Mouse (Mus musculus) MEL (cell line): ENCODE data around the gene Naaa. TPM values are rescaled to one million over a fixed set of nuclear protein-coding genes. Genes with fewer than 3 reads are reported as not detected.
A peak's percentile ranks its signal among the peaks of the same experiment; 100 is the strongest.

Experiments
- DNase-seq: peaks from one replicate; pipeline ENCODE4 v3.0.0; 2011; ENCODE audit warnings: low read depth, low spot score
- H3K27ac ChIP-seq: 2 replicates; pipeline ENCODE4 v1.5.1; 2012; ENCODE audit warnings: low read depth, mild to moderate bottlenecking, control low read depth, low read length, moderate library complexity; ENCODE audit not compliant: control insufficient read depth
- H3K27me3 ChIP-seq, 2 experiments: fragments of 150-350 bp in 1 of 2; sonication (generic) in 1 of 2; 2 replicates each; pipeline ENCODE4 v1.6.1; 2012; ENCODE audit warnings: low read length in 2 of 2, mild to moderate bottlenecking in 2 of 2, improper control_type of control experiment in 1 of 2, moderate library complexity in 1 of 2; ENCODE audit not compliant: insufficient read depth in 2 of 2, control insufficient read depth in 1 of 2
- H3K36me3 ChIP-seq, 2 experiments: 2 replicates each; pipeline ENCODE4 v1.6.1; 2012 to 2014; ENCODE audit warnings: low read length in 2 of 2, improper control_type of control experiment in 1 of 2, inconsistent platforms in 1 of 2, mild to moderate bottlenecking in 1 of 2; ENCODE audit not compliant: insufficient read depth in 2 of 2, control insufficient read depth in 1 of 2
- H3K4me1 ChIP-seq, 2 experiments: fragments of 150-350 bp in 1 of 2; sonication (generic) in 1 of 2; 2 replicates each; pipeline ENCODE4 v1.6.1; 2012; ENCODE audit warnings: low read length in 2 of 2, improper control_type of control experiment in 1 of 2, mild to moderate bottlenecking in 1 of 2; ENCODE audit not compliant: insufficient read depth in 2 of 2, control insufficient read depth in 1 of 2
- H3K4me3 ChIP-seq, 2 experiments: fragments of 150-350 bp in 1 of 2; sonication (generic) in 1 of 2; 2 replicates each; pipeline ENCODE4 v1.5.1; 2012; ENCODE audit warnings: low read depth in 2 of 2, low read length in 2 of 2, mild to moderate bottlenecking in 2 of 2, moderate library complexity in 2 of 2, control low read depth in 1 of 2, improper control_type of control experiment in 1 of 2; ENCODE audit not compliant: control insufficient read depth in 1 of 2, insufficient read depth in 1 of 2
- H3K79me2 ChIP-seq: 2 replicates; pipeline ENCODE4 v1.6.1; 2012; ENCODE audit warnings: mild to moderate bottlenecking, low read length, moderate library complexity; ENCODE audit not compliant: control insufficient read depth, poor library complexity, insufficient read depth
- H3K9ac ChIP-seq: 2 replicates; pipeline ENCODE4 v1.6.1; 2012; ENCODE audit warnings: low read depth, mild to moderate bottlenecking, control low read depth, low read length, moderate library complexity; ENCODE audit not compliant: control insufficient read depth, poor library complexity, severe bottlenecking
- H3K9me3 ChIP-seq: fragments of 150-350 bp; sonication (generic); replicated peaks from 2 replicates; pipeline ENCODE4 v1.6.1; 2012; ENCODE audit warnings: mild to moderate bottlenecking, low read length, improper control_type of control experiment, moderate library complexity; ENCODE audit not compliant: insufficient read depth
- EP300 ChIP-seq, 2 experiments: IDR thresholded peaks; 2 replicates each; pipeline ENCODE4 v1.6.1; 2011; ENCODE audit warnings: improper control_type of control experiment in 2 of 2, low read length in 2 of 2, low read depth in 1 of 2, mild to moderate bottlenecking in 1 of 2
- ETS1 ChIP-seq: IDR thresholded peaks from 2 replicates; pipeline ENCODE4 v1.6.1; 2012; ENCODE audit warnings: low read depth, mild to moderate bottlenecking, inconsistent platforms, low read length, improper control_type of control experiment, moderate library complexity
- GABPA ChIP-seq: IDR thresholded peaks from 2 replicates; pipeline ENCODE4 v1.6.1; 2012; ENCODE audit warnings: low read depth, mild to moderate bottlenecking, inconsistent platforms, low read length, improper control_type of control experiment, moderate library complexity
- GATA1 ChIP-seq: IDR thresholded peaks from 2 replicates; pipeline ENCODE4 v1.6.1; 2011; ENCODE audit warnings: low read depth, low read length, improper control_type of control experiment
- JUND ChIP-seq: IDR thresholded peaks from 2 replicates; pipeline ENCODE4 v1.6.1; 2011; ENCODE audit warnings: low read depth, mild to moderate bottlenecking, improper control_type of control experiment, low read length
- KAT2A ChIP-seq: conservative IDR thresholded peaks from 2 replicates; pipeline ENCODE4 v1.6.1; 2012; ENCODE audit warnings: low read depth, low read length, improper control_type of control experiment, inconsistent platforms
- MAFK ChIP-seq: IDR thresholded peaks from 2 replicates; pipeline ENCODE4 v1.6.1; 2011; ENCODE audit warnings: low read depth, mild to moderate bottlenecking, low read length, improper control_type of control experiment, borderline replicate concordance
- MAZ ChIP-seq: IDR thresholded peaks from 2 replicates; pipeline ENCODE4 v1.6.1; 2012; ENCODE audit warnings: low read depth, mild to moderate bottlenecking, inconsistent platforms, low read length, improper control_type of control experiment
- MEF2A ChIP-seq: IDR thresholded peaks from 2 replicates; pipeline ENCODE4 v1.6.1; 2014; ENCODE audit warnings: low read depth, mild to moderate bottlenecking, inconsistent platforms, low read length, improper control_type of control experiment; ENCODE audit not compliant: poor library complexity, insufficient replicate concordance, severe bottlenecking; ENCODE audit errors: extremely low read depth
- MXI1 ChIP-seq: IDR thresholded peaks from 2 replicates; pipeline ENCODE4 v1.6.1; 2011; ENCODE audit warnings: mild to moderate bottlenecking, low read depth, low read length, improper control_type of control experiment
- MYC ChIP-seq: IDR thresholded peaks from 2 replicates; pipeline ENCODE4 v1.6.1; 2011; ENCODE audit warnings: low read depth, mild to moderate bottlenecking, low read length, improper control_type of control experiment, moderate library complexity
- POLR2A ChIP-seq, 2 experiments: IDR thresholded peaks; 2 replicates each; pipeline ENCODE4 v1.6.1; 2011 to 2012; ENCODE audit warnings: low read length in 2 of 2, mild to moderate bottlenecking in 2 of 2, control low read depth in 1 of 2, improper control_type of control experiment in 1 of 2, low read depth in 1 of 2, moderate library complexity in 1 of 2; ENCODE audit not compliant: control insufficient read depth in 1 of 2, insufficient read depth in 1 of 2, poor library complexity in 1 of 2
- POLR2AphosphoS2 ChIP-seq: IDR thresholded peaks from 2 replicates; pipeline ENCODE4 v1.6.1; 2011; ENCODE audit warnings: low read length, improper control_type of control experiment
- RAD21 ChIP-seq: IDR thresholded peaks from 2 replicates; pipeline ENCODE4 v1.6.1; 2011; ENCODE audit warnings: mild to moderate bottlenecking, low read depth, low read length, improper control_type of control experiment
- RCOR1 ChIP-seq: IDR thresholded peaks from 2 replicates; pipeline ENCODE4 v1.6.1; 2012; ENCODE audit warnings: low read depth, mild to moderate bottlenecking, inconsistent platforms, low read length, improper control_type of control experiment
- SIN3A ChIP-seq: IDR thresholded peaks from 2 replicates; pipeline ENCODE4 v1.6.1; 2012; ENCODE audit warnings: low read length, improper control_type of control experiment, inconsistent platforms
- TAL1 ChIP-seq: IDR thresholded peaks from 2 replicates; pipeline ENCODE4 v1.6.1; 2012; ENCODE audit warnings: mild to moderate bottlenecking, inconsistent platforms, low read length, moderate library complexity, mixed read lengths
- TBP ChIP-seq: IDR thresholded peaks from 2 replicates; pipeline ENCODE4 v1.8.0; 2011; ENCODE audit warnings: low read depth, low read length, improper control_type of control experiment
- TCF12 ChIP-seq: IDR thresholded peaks from 2 replicates; pipeline ENCODE4 v1.6.1; 2014; ENCODE audit warnings: low read depth, mild to moderate bottlenecking, inconsistent platforms, low read length, improper control_type of control experiment, moderate library complexity
- UBTF ChIP-seq: IDR thresholded peaks from 2 replicates; pipeline ENCODE4 v1.6.1; 2012; ENCODE audit warnings: low read depth, mild to moderate bottlenecking, inconsistent platforms, low read length, improper control_type of control experiment, moderate library complexity, borderline replicate concordance; ENCODE audit not compliant: insufficient read depth
- USF1 ChIP-seq: IDR thresholded peaks from 2 replicates; pipeline ENCODE4 v1.6.1; 2014; ENCODE audit warnings: low read depth, mild to moderate bottlenecking, inconsistent platforms, low read length, improper control_type of control experiment, moderate library complexity
- ZNF384 ChIP-seq: IDR thresholded peaks from 2 replicates; pipeline ENCODE4 v1.6.1; 2012; ENCODE audit warnings: low read depth, mild to moderate bottlenecking, inconsistent platforms, low read length, improper control_type of control experiment
- polyA plus RNA-seq, 2 experiments: library from polyadenylated mRNA; stranded (reverse) in 1 of 2; unstranded in 1 of 2; fragments of >175 nt in 1 of 2; fragments of >200 nt in 1 of 2; gene quantifications; 2 replicates each; pipeline versions ENCODE4 v1.2.1 to v1.2.4; 2012; ENCODE audit warnings: low replicate concordance in 2 of 2, low read depth in 1 of 2; ENCODE audit not compliant: insufficient read length in 2 of 2, insufficient read depth in 1 of 2, missing spikeins in 1 of 2
- total RNA-seq: library from RNA; depleted of rRNA; stranded (reverse); fragments of 300-350 nt; gene quantifications from 2 replicates; pipeline ENCODE4 v1.2.3, GENCODE M21; 2012

Naaa gene
- total and polyA plus RNA-seq, 3 experiments = 2.2 to 6.7 TPM; not detected in 1

DNA sequence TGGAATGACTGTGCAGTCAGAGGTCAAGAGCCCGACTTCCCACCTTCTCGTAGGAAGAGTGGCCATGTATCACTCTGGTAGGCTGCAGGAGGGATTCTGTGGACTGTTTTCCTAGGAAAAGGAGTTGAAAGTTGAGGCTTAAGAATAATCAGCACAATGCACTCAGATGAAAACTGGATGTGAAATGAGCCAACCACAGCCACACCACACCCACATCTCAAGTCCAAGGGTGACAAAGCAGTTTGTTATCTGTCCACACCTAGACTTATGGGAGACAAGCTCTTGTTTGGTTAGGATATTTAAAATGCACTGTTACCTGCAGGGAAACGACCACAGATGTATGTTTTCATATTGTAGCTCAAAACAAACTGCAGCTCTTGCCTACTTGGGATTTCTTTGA lies 5.1 kb upstream of the Naaa start:
- Histone ChIP-seq H3K4me1 (peaks cover 23 to 24% of the 10 kb centered on the region in 2 experiments), H3K79me2 (no peaks in the 10 kb centered on the region), H3K36me3 (peaks cover 9 to 28% of the 10 kb centered on the region in 2 experiments), H3K9me3 (no peaks in the 10 kb centered on the region), H3K27ac (peak overlapping the region; percentile 85), H3K27me3 (no peaks in the 10 kb centered on the region), H3K4me3 (no peak overlapping the region), H3K9ac (no peak overlapping the region)
- DNase-seq = peak; percentile 87
- TF ChIP-seq MAZ (0 out of 2 replicates have a peak, but pooled peaks have one; percentile 23), MYC (peak; percentile 55; the same call in 1 of the 2 replicates), ETS1 (peak; percentile 88), RCOR1 (peak; percentile 76), SIN3A (peak; percentile 76), TCF12 (peak; percentile 67), POLR2AphosphoS2 (peak; percentile 53; the same call in 1 of the 2 replicates), RAD21 (no peak), MAFK (peak; percentile 87), POLR2A (IDR thresholded peaks at IDR 0.05; ENCODE audit: control insufficient read depth in 1 of 2, insufficient read depth in 1 of 2, low read depth in 1 of 2, low read length in 2 of 2, poor library complexity in 1 of 2) (peak in 1 of 2 experiments; percentile 49; a peak in 1 of 4 replicates), USF1 (no peak), TBP (peak; percentile 44; the same call in 1 of the 2 replicates), KAT2A (no peak), ZNF384 (peak; percentile 64), GATA1 (peak; percentile 92), EP300 (IDR thresholded peaks at IDR 0.05; ENCODE audit: low read depth in 1 of 2, low read length in 2 of 2) (peak; percentile 84 to 87), GABPA (peak; percentile 76; the same call in 1 of the 2 replicates), MXI1 (peak; percentile 64; the same call in 1 of the 2 replicates), JUND (no peak), TAL1 (peak; percentile 32)

DNA sequence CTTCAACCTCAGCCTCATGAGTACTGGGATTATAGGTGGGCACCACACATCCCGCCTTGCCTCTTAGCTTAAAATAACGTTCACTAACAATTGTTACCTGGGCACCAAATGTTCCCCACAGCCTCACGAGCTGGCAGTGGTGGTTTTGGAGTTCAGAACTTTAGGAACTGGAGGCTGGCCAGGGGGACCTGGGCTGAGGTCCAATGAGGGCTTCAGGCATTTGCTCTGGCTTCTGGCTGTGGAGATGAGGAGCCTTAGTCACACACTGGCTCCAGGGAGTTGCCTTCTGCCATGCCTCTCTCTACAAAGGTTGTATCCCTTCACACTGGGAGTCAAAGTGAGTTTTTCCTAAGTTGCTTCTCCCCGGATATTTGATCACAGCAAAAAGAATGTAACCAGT lies 4.6 kb upstream of the Naaa start:
- Histone ChIP-seq H3K4me3 (no peak overlapping the region), H3K27me3 (no peaks in the 10 kb centered on the region), H3K9ac (no peak overlapping the region), H3K9me3 (no peaks in the 10 kb centered on the region), H3K27ac (peak overlapping the region; percentile 85), H3K4me1 (peaks cover 23 to 24% of the 10 kb centered on the region in 2 experiments), H3K36me3 (peaks cover 7 to 28% of the 10 kb centered on the region in 2 experiments), H3K79me2 (no peaks in the 10 kb centered on the region; the same call in 1 of the 2 replicates)
- peak; percentile 27 for DNase-seq
- TF ChIP-seq RCOR1 = no peak
- TF ChIP-seq UBTF = no peak
- no peak for TF ChIP-seq MEF2A
- TF ChIP-seq KAT2A = no peak
- TF ChIP-seq ETS1 = no peak
- 0 out of 2 replicates have a peak, but pooled peaks have one; percentile 43 for TF ChIP-seq TBP
- TF ChIP-seq JUND = no peak
